Mouse (Mus musculus) large intestine, adult 2 months (tissue): Measurements from ENCODE around the gene Morc4. TPM values are rescaled to one million over a fixed set of nuclear protein-coding genes. Genes with fewer than 3 reads are reported as not detected.

Experiments
- DNase-seq: peaks from one replicate; pipeline ENCODE4 v3.0.0-alpha.2; 2012; ENCODE audit warnings: low read depth, low spot score
- WGBS: fragments of 180-500 bp; shearing (Covaris S2); methylation state at CpG from one replicate; pipeline ENCODE4 v1.1.7; 2018; 5-methylcytosine and 5-hydroxymethylcytosine counted together
- polyA plus RNA-seq: library from polyadenylated mRNA; depleted of rRNA; stranded (reverse); fragments of >200 nt; gene quantifications from 2 replicates; pipeline ENCODE4 v1.2.3, GENCODE M21; 2012

Morc4 gene
- polyA plus RNA-seq, 1 experiment, result 1.7 TPM

GRCm38 (mm10) chrX:139808501-139808900, 63.0 kb downstream of the Morc4 start:
- DNase-seq, result no peak
- 47% methylated on average over 10 of the region's 10 CpGs for WGBS

DNA sequence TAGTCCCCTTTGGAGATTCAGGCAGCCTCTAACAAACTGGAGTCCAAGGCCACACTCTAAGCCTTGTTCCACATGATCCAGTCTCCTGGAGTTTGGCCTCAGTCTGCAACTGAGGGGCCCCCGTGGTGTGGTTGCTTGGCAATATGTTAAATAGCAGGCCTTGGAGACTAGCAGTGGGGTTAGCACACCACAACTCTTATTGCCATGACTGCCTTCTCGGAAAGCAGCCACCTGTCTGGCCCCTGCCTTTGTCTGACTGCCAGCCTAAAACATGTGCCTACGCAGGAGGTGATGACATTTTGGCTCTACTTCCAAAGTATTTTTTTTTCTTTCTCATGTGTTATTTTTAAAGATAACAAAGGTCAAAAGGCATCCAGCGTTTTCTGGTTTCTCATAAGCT, 63.4 kb downstream of the Morc4 start:
- no peak for DNase-seq
- WGBS, result 25% methylated on average over 4 of the region's 4 CpGs

DNA sequence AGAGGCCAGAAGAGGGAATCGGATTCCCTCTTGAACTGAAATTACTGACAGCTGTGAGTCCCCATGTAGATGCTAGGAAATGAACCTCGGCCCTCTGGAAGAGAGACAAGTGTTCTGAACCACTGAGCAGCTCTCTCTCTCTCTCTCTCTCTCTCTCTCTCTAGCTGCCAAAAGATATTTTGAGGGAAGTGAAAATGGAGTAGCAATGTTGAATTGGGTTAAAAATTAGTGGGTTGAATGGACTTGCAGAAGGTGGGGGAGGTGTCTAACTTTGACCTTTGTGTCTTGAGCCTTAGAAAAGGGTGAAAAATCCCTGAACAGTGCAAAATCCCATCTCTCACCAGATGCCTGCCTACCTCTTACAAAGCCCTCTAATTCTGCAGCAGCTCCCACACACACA, 64.1 kb downstream of the Morc4 start:
- WGBS, result 47% methylated on average over 2 of the region's 2 CpGs
- no peak for DNase-seq

GRCm38 (mm10) chrX:139805918-139806317, 65.6 kb downstream of the Morc4 start:
- no peak for DNase-seq

DNA sequence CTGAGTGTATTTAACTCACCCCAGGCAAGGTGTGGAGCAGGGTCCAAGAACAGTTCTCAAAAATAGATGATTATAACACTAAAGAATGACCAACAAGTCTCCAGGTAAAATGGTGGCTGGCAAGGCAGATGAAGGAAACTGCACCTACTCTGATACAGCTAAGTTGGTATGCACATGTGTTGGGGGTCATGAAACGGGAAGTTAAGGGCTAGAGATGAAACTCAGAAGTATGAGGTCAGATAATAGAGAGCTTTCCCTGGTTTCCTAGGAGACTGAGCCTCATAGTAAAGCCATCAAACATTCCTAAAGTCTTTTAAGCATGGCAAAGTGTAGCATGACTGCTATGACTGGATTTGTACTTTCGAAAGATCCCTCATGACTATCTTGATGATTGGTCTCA, 68.4 kb downstream of the Morc4 start:
- DNase-seq, result no peak
- 80% methylated on average over 2 of the region's 2 CpGs for WGBS

More at GRCm38 (mm10) chrX:139805918-139806317, 65.6 kb downstream of the Morc4 start:
- WGBS, result 53% methylated on average over 4 of the region's 4 CpGs

DNA sequence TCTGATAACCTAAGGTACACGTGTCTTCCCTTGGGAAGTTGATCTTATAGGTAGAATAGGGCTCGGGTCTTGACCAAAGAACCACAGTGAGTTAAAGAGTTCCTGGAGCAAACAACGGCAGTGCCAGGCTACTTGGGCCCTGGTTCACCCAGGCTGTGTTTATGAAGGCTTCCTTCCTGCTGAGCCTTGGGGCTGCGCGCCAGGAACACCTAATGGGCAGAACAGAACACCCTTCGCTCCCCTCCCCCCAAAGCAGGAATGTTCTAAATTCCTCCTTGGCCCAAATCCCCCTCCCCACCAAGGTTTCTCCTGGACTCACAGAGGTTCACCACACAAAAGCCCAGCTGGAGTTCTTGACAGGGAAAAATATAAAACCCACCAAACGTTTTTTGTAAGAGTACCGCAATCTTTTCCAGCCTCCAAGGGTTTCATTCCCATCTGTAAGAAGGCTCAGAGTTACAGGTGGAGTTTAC, 71.0 kb downstream of the Morc4 start, which contains the start of gene Cldn2:
Gene Cldn2 (plus strand): TSS at position 423 of the 473 bp plus-strand sequence.
- WGBS, result 68% methylated on average over 8 of the region's 8 CpGs
- DNase-seq, result no peak

DNA sequence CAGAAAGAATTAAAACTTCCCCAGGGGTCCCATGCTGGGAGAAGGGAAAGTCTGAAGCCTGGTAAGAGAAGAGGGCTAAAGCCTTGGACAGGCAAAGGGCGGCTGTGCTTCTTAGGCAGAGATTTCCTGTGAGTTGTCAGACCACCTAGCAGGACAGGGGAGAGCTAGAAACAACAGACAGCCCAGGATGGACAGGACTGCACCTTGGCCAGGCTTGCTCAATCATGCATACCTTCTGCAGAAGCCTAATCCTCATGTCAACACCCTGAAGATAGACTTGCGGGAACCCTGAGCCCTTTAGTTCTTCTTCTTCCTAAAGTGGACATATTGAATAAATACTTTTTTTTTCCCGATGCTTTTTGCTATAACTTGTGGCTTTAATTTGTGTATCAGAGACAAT, 71.5 kb downstream of the Morc4 start:
- 78% methylated on average over 3 of the region's 3 CpGs for WGBS
- no peak for DNase-seq

DNA sequence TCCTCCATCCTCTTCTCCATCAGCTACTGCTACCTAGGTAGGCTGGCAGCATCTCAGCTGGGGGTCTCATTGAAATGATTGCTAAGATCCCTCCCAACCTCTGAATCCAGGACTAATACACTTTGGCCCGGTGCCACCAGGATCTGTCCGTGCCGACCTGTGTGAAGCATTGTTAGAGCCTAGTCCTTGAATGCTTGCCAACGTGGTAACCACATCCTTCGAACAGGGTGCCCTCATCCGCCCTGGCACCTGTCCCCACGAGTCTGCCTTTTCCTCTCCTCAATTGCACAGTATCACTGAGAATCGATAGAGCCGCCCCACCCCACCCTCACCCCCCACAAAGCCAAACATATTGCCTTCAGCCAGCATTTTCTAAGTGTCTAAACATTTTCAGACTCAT, 73.6 kb downstream of the Morc4 start:
- 46% methylated on average over 9 of the region's 9 CpGs for WGBS

GRCm38 (mm10) chrX:139796037-139796436, 75.4 kb downstream of the Morc4 start:
- no peak for DNase-seq
- WGBS, result 91% methylated on average over 6 of the region's 6 CpGs

More for the DNA sequence above, 73.6 kb downstream of the Morc4 start:
- DNase-seq, result no peak

DNA sequence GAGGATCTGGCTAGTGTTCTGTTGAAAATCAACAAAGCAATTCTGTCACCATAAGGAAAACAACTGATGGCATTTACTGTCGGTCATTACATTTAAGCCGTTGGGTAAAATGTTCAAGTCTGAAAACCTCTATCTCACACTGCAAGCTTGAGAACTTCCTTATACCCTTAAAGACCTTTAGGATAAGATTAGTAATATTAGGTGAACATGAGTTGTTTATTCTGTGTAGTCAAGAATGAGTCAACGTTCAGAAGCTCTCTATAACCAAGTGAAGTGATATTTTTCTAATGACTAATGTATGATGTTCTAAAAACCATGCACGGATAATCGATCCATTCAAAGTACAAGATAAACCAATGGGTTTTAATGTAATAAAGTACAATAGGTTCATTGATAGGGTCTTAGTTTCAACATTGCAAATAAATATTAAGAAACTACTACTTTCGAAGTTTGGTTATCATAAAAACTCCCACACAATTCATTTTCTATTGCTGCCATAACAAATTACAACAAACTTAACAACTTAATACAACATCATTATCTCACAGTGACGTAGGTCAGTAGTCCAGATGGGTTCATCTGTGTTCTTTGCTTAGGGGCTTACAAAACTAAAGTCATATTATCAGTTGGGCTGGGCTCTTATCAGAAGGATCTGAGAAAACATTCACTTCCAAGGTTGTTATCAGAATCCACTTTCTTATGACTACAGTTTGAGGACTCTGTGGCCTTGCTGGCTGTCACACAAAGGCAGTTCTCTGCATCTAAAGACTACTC, 77.2 kb downstream of the Morc4 start:
- WGBS, result 39% methylated on average over 7 of the region's 7 CpGs
- no peak for DNase-seq

GRCm38 (mm10) chrX:139785764-139786163, 85.7 kb downstream of the Morc4 start:
- DNase-seq, result no peak
- WGBS, result 44% methylated on average over 1 of the region's 1 CpGs

GRCm38 (mm10) chrX:139783045-139783422, 88.4 kb downstream of the Morc4 start:
- WGBS, result 77% methylated on average over 3 of the region's 3 CpGs
- DNase-seq, result no peak

GRCm38 (mm10) chrX:139782278-139783044, 89.0 kb downstream of the Morc4 start, which contains the start of gene Ripply1:
Gene Ripply1, minus strand, starts transcription at chrX:139782353.
- no peak for DNase-seq
- WGBS, result 86% methylated on average over 6 of the region's 6 CpGs

- DNase-seq, result no peak
- 66% methylated on average over 4 of the region's 4 CpGs for WGBS
Observed at GRCm38 (mm10) chrX:139781563-139781962, 89.9 kb downstream of the Morc4 start.

- 42% methylated on average over 3 of the region's 3 CpGs for WGBS
- DNase-seq, result no peak
Observed at GRCm38 (mm10) chrX:139780988-139781387, 90.5 kb downstream of the Morc4 start.

GRCm38 (mm10) chrX:139779401-139779800, 92.1 kb downstream of the Morc4 start:
- no peak for DNase-seq
- 64% methylated on average over 5 of the region's 5 CpGs for WGBS

- 86% methylated on average over 1 of the region's 1 CpGs for WGBS
- no peak for DNase-seq
Observed at GRCm38 (mm10) chrX:139778886-139779285, 92.6 kb downstream of the Morc4 start.

GRCm38 (mm10) chrX:139777357-139777756, 94.1 kb downstream of the Morc4 start:
- DNase-seq, result no peak
- 45% methylated on average over 4 of the region's 4 CpGs for WGBS

- WGBS, result 32% methylated on average over 7 of the region's 7 CpGs
- no peak for DNase-seq
Observed at GRCm38 (mm10) chrX:139775084-139775612, 96.3 kb downstream of the Morc4 start.

- DNase-seq, result no peak
- WGBS, result 23% methylated on average over 18 of the region's 18 CpGs
Observed at GRCm38 (mm10) chrX:139774309-139775083, 97.0 kb downstream of the Morc4 start.
